8 mouse cellular contexts compared by ENCODE assay signal in genomic region chr3:144719901-144720747, GRCm38 (mm10). TPM values are rescaled to one million over a fixed set of nuclear protein-coding genes. Genes with fewer than 3 reads are reported as not detected.
DNase-seq lines count a peak whose midpoint lies in the region; ATAC-seq lines count a peak whose summit lies in the region.

TSS of gene Sh3glb1 (minus strand) at chr3:144720335.

- peak within 1 kb of the TSS; percentile 99 for H3K27ac ChIP-seq in brown adipose tissue, adult 24 weeks (replicated peaks; ENCODE audit: low read depth, low read length)
- peak within 1 kb of the TSS; percentile 93 to 100 for H3K27ac ChIP-seq in heart, embryonic 14.5 days (replicated peaks in 1 of 2; ENCODE audit: control insufficient read depth in 1 of 2, insufficient read depth in 1 of 2, low read depth in 2 of 2, low read length in 2 of 2)
- peak within 1 kb of the TSS; percentile 100 for H3K27ac ChIP-seq in liver, embryonic 13.5 days
- H3K27ac ChIP-seq in stomach, embryonic 16.5 days (ENCODE audit: low read length): peak within 1 kb of the TSS; percentile 100

- peaks cover 10% of the 10 kb centered on the region; the same call in 1 of the 2 replicates for H3K4me1 ChIP-seq in brown adipose tissue, adult 24 weeks (ENCODE audit: control insufficient read depth, insufficient read depth, insufficient read length, low read length)
- H3K4me1 ChIP-seq in heart, embryonic 14.5 days (ENCODE audit: control insufficient read depth in 2 of 2, insufficient read depth in 2 of 2, low read length in 2 of 2): peaks cover 10 to 36% of the 10 kb centered on the region in 2 experiments
- peaks cover 49% of the 10 kb centered on the region for H3K4me1 ChIP-seq in liver, embryonic 13.5 days (replicated peaks)
- peaks cover 30% of the 10 kb centered on the region for H3K4me1 ChIP-seq in stomach, embryonic 16.5 days (ENCODE audit: control insufficient read depth, insufficient read depth, low read length)

- H3K4me3 ChIP-seq in brown adipose tissue, adult 24 weeks (ENCODE audit: insufficient read depth, low read depth, low read length): peak within 1 kb of the TSS; percentile 82
- peak within 1 kb of the TSS; percentile 80 to 91 for H3K4me3 ChIP-seq in heart, embryonic 14.5 days (ENCODE audit: control insufficient read depth in 1 of 2, insufficient read depth in 1 of 2, low read depth in 1 of 2, low read length in 2 of 2)
- peak within 1 kb of the TSS; percentile 98 for H3K4me3 ChIP-seq in liver, embryonic 13.5 days (replicated peaks)
- peak within 1 kb of the TSS; percentile 71 for H3K4me3 ChIP-seq in stomach, embryonic 16.5 days (replicated peaks; ENCODE audit: low read length)

- peak within 1 kb of the TSS; percentile 93 for H3K9ac ChIP-seq in heart, embryonic 14.5 days (ENCODE audit: low read length)
- peak within 1 kb of the TSS; percentile 97 for H3K9ac ChIP-seq in liver, embryonic 13.5 days
- H3K9ac ChIP-seq in stomach, embryonic 16.5 days (ENCODE audit: low read length): peak within 1 kb of the TSS; percentile 98

- peak; percentile 97 for DNase-seq in CD4-positive, CD25-positive, alpha-beta regulatory T cell, adult 2 months (ENCODE audit: low read depth, low spot score)
- peak; percentile 59 for DNase-seq in fibroblast of lung, adult 2 months (ENCODE audit: low read depth)
- DNase-seq in kidney, postnatal 14 days: peak; percentile 97
- peak; percentile 91 for DNase-seq in liver, embryonic 13.5 days
- DNase-seq in neural tube, embryonic 10.5 days (ENCODE audit: extremely low spot score, low spot score): peak; percentile 95

- WGBS in heart, embryonic 14.5 days: under 1% methylated on average over 65 of the region's 98 CpGs
- WGBS in liver, embryonic 13.5 days (ENCODE audit: insufficient replicate concordance): under 1% methylated on average over 71 of the region's 98 CpGs
- under 1% methylated on average over 67 of the region's 98 CpGs for WGBS in stomach, embryonic 16.5 days

- no peaks in the 10 kb centered on the region for H3K9me3 ChIP-seq in heart, embryonic 14.5 days (ENCODE audit: control insufficient read depth, low read length)
- no peaks in the 10 kb centered on the region for H3K9me3 ChIP-seq in liver, embryonic 13.5 days (replicated peaks)
- H3K9me3 ChIP-seq in stomach, embryonic 16.5 days (replicated peaks; ENCODE audit: control insufficient read depth, low read length): no peaks in the 10 kb centered on the region

- peak within 1 kb of the TSS; percentile 76 for H3K4me2 ChIP-seq in heart, embryonic 14.5 days (ENCODE audit: low read length)
- H3K4me2 ChIP-seq in liver, embryonic 13.5 days: peak within 1 kb of the TSS; percentile 88
- H3K4me2 ChIP-seq in stomach, embryonic 16.5 days (ENCODE audit: low read depth, low read length): peak within 1 kb of the TSS; percentile 61

- 0 out of 2 replicates have a peak, but pooled peaks cover 3% of the 10 kb centered on the region for H3K36me3 ChIP-seq in heart, embryonic 14.5 days (ENCODE audit: control insufficient read depth, insufficient read depth, low read length)
- H3K36me3 ChIP-seq in liver, embryonic 13.5 days: no peaks in the 10 kb centered on the region
- H3K36me3 ChIP-seq in stomach, embryonic 16.5 days (ENCODE audit: control insufficient read depth, insufficient read depth, low read length): no peaks in the 10 kb centered on the region

- peak; percentile 92 for ATAC-seq in heart, embryonic 14.5 days (ENCODE audit: insufficient number of reproducible peaks, insufficient read depth, low FRiP score, low read depth)
- ATAC-seq in liver, embryonic 13.5 days (ENCODE audit: low read depth): peak; percentile 86
- ATAC-seq in stomach, embryonic 16.5 days (ENCODE audit: insufficient read depth, low FRiP score): peak; percentile 95

- H3K27me3 ChIP-seq in heart, embryonic 14.5 days (ENCODE audit: control insufficient read depth, insufficient read depth, low read length): no peaks in the 10 kb centered on the region
- H3K27me3 ChIP-seq in liver, embryonic 13.5 days: no peaks in the 10 kb centered on the region
- H3K27me3 ChIP-seq in stomach, embryonic 16.5 days (ENCODE audit: control insufficient read depth, insufficient read depth, low read length): no peaks in the 10 kb centered on the region

RNA-seq across cellular contexts. Expression of gene Sh3glb1, which starts in this region (rescaled TPM):
- 539 and 866 TPM in 2 replicates for polyA plus RNA-seq in brown adipose tissue, adult 24 weeks (2012; ENCODE audit: insufficient read depth, insufficient read length, missing spikeins)
- 154 and 156 TPM in 2 replicates for polyA plus RNA-seq in heart, embryonic 14.5 days (2014; fragmentation: Nextera tagmentation; extraction: Ambion mirVana)
- polyA plus RNA-seq in liver, embryonic 13.5 days (2015; fragmentation: Nextera tagmentation; extraction: Ambion mirVana): 88.0 and 103 TPM in 2 replicates
- polyA plus RNA-seq in stomach, embryonic 16.5 days (2015; fragmentation: Nextera tagmentation; extraction: Ambion mirVana): 89.3 and 91.0 TPM in 2 replicates

Comparison
In these comparisons a context has a peak if more than half of its experiments do, and no peak if none do; other contexts are left out.
1. Peak in every context shown above with its lines: DNase-seq, ATAC-seq, H3K4me3 ChIP-seq and H3K27ac ChIP-seq.